Mouse (Mus musculus) midbrain, embryonic 16.5 days (tissue): ENCODE measurements at regions not wholly inside any gene's neighbourhood (a gene's known extent, or its start where the extent isn't known, plus 50 kb on each side); places are given as distances from the start of the nearest gene placed in this dataset.

ENCODE experiments used
- ATAC-seq: fragments of 200-750 bp; cut with Nextera tagmentation; 2 replicates; pipeline ENCODE4 v1.8.0; 2017; ENCODE audit warnings: moderate TSS enrichment
- H3K27ac ChIP-seq: fragments of 300-500 bp; sonication (generic); 2 replicates; pipeline ENCODE4 v1.5.1; 2014; ENCODE audit warnings: mild to moderate bottlenecking, low read length, mixed read lengths
- H3K27me3 ChIP-seq: fragments of 300-500 bp; sonication (generic); 2 replicates; pipeline ENCODE4 v1.6.1; 2014; ENCODE audit warnings: low read depth, low read length, mixed read lengths; ENCODE audit not compliant: control insufficient read depth, insufficient read depth
- H3K36me3 ChIP-seq: fragments of 300-500 bp; sonication (generic); 2 replicates; pipeline ENCODE4 v1.6.1; 2014; ENCODE audit warnings: mild to moderate bottlenecking, low read length, moderate library complexity, mixed read lengths; ENCODE audit not compliant: control insufficient read depth, insufficient read depth
- H3K4me1 ChIP-seq: fragments of 300-500 bp; sonication (generic); 2 replicates; pipeline ENCODE4 v1.6.1; 2014; ENCODE audit warnings: mild to moderate bottlenecking, low read length, mixed read lengths; ENCODE audit not compliant: control insufficient read depth, insufficient read depth
- H3K4me2 ChIP-seq: fragments of 300-500 bp; sonication (generic); 2 replicates; pipeline ENCODE4 v1.6.1; 2014; ENCODE audit warnings: mild to moderate bottlenecking, low read length, mixed read lengths
- H3K4me3 ChIP-seq: fragments of 300-500 bp; sonication (generic); 2 replicates; pipeline ENCODE4 v1.5.1; 2014; ENCODE audit warnings: low read depth, mild to moderate bottlenecking, low read length, moderate library complexity, mixed read lengths
- H3K9ac ChIP-seq: fragments of 300-500 bp; sonication (generic); 2 replicates; pipeline ENCODE4 v1.6.1; 2014; ENCODE audit warnings: low read depth, low read length, mixed read lengths
- H3K9me3 ChIP-seq: fragments of 300-500 bp; sonication (generic); replicated peaks from 2 replicates; pipeline ENCODE4 v1.6.1; 2014; ENCODE audit warnings: mild to moderate bottlenecking, low read length, mixed read lengths; ENCODE audit not compliant: control insufficient read depth, poor library complexity, severe bottlenecking
- whole genome bisulfite sequencing: fragments of 180-500 bp; shearing (Covaris S2); extraction: QIAGEN DNeasy Blood & Tissue Kit; methylation state at CpG from one replicate; pipeline ENCODE4 v1.1.7; 2014; 5-methylcytosine and 5-hydroxymethylcytosine counted together

GRCm38 (mm10) chr3:139867499-139867898 is 662.0 kb downstream of the Stpg2 start:
- Histone ChIP-seq H3K36me3 (no peaks in the 10 kb centered on the region), H3K9me3 (no peaks in the 10 kb centered on the region), H3K9ac (no peak overlapping the region), H3K4me1 (no peaks in the 10 kb centered on the region), H3K27ac (no peak overlapping the region), H3K4me2 (no peak overlapping the region), H3K4me3 (no peak overlapping the region), H3K27me3 (no peaks in the 10 kb centered on the region)
- WGBS: 78% methylated on average over 3 of the region's 3 CpGs
- no peak for ATAC-seq

- Histone ChIP-seq H3K4me3 (no peak overlapping the region), H3K9me3 (0 out of 2 replicates have a peak, but pooled peaks cover 2% of the 10 kb centered on the region), H3K36me3 (no peaks in the 10 kb centered on the region), H3K27me3 (no peaks in the 10 kb centered on the region), H3K27ac (no peak overlapping the region), H3K4me2 (no peak overlapping the region), H3K9ac (no peak overlapping the region), H3K4me1 (no peaks in the 10 kb centered on the region)
- ATAC-seq: no peak
- 93% methylated on average over 3 of the region's 3 CpGs for WGBS
These were observed 664.3 kb downstream of the Stpg2 start for GRCm38 (mm10) chr3:139869779-139870178.

- no peaks in the 10 kb centered on the region for H3K9me3 ChIP-seq
- no peaks in the 10 kb centered on the region for H3K36me3 ChIP-seq
- 0 out of 2 replicates have a peak overlapping the region, but pooled peaks have one; percentile 40 for H3K27ac ChIP-seq
- no peak overlapping the region for H3K4me3 ChIP-seq
- no peak overlapping the region for H3K9ac ChIP-seq
- 22% methylated on average over 14 of the region's 14 CpGs for WGBS
- peak; percentile 91 for ATAC-seq
- 0 out of 2 replicates have a peak, but pooled peaks cover 2% of the 10 kb centered on the region for H3K4me1 ChIP-seq
- H3K4me2 ChIP-seq: peak overlapping the region; percentile 10; the same call in 1 of the 2 replicates
- H3K27me3 ChIP-seq: no peaks in the 10 kb centered on the region
These were observed 680.7 kb downstream of the Stpg2 start for GRCm38 (mm10) chr3:139885942-139886860.

- Histone ChIP-seq H3K4me2 (no peak overlapping the region), H3K4me1 (0 out of 2 replicates have a peak, but pooled peaks cover 2% of the 10 kb centered on the region), H3K27ac (no peak overlapping the region), H3K36me3 (no peaks in the 10 kb centered on the region), H3K27me3 (no peaks in the 10 kb centered on the region), H3K9me3 (no peaks in the 10 kb centered on the region), H3K9ac (no peak overlapping the region), H3K4me3 (no peak overlapping the region)
- ATAC-seq: no peak
- WGBS: 78% methylated on average over 5 of the region's 5 CpGs
These were observed 681.8 kb downstream of the Stpg2 start for GRCm38 (mm10) chr3:139887265-139887664.

GRCm38 (mm10) chr3:139888537-139888936 is 683.0 kb downstream of the Stpg2 start:
- H3K4me3 ChIP-seq: no peak overlapping the region
- WGBS: 81% methylated on average over 1 of the region's 1 CpGs

GRCm38 (mm10) chr3:139890186-139890585 is 684.7 kb downstream of the Stpg2 start:
- H3K9ac ChIP-seq: no peak overlapping the region

More at GRCm38 (mm10) chr3:139888537-139888936, 683.0 kb downstream of the Stpg2 start:
- Histone ChIP-seq H3K4me2 (no peak overlapping the region), H3K27me3 (no peaks in the 10 kb centered on the region), H3K4me1 (0 out of 2 replicates have a peak, but pooled peaks cover 2% of the 10 kb centered on the region), H3K27ac (no peak overlapping the region), H3K36me3 (no peaks in the 10 kb centered on the region), H3K9me3 (no peaks in the 10 kb centered on the region), H3K9ac (no peak overlapping the region)
- no peak for ATAC-seq

GRCm38 (mm10) chr3:139897894-139898293 is 692.4 kb downstream of the Stpg2 start:
- H3K36me3 ChIP-seq: no peaks in the 10 kb centered on the region
- 89% methylated on average over 5 of the region's 5 CpGs for WGBS
- no peak overlapping the region for H3K4me3 ChIP-seq
- no peak overlapping the region for H3K9ac ChIP-seq
- H3K27me3 ChIP-seq: no peaks in the 10 kb centered on the region
- H3K4me2 ChIP-seq: no peak overlapping the region
- H3K4me1 ChIP-seq: no peaks in the 10 kb centered on the region
- H3K27ac ChIP-seq: no peak overlapping the region
- no peaks in the 10 kb centered on the region for H3K9me3 ChIP-seq
- no peak for ATAC-seq

More at GRCm38 (mm10) chr3:139890186-139890585, 684.7 kb downstream of the Stpg2 start:
- Histone ChIP-seq H3K9me3 (no peaks in the 10 kb centered on the region), H3K4me1 (0 out of 2 replicates have a peak, but pooled peaks cover 2% of the 10 kb centered on the region), H3K27me3 (no peaks in the 10 kb centered on the region), H3K4me2 (no peak overlapping the region), H3K4me3 (no peak overlapping the region), H3K36me3 (no peaks in the 10 kb centered on the region), H3K27ac (no peak overlapping the region)
- ATAC-seq: no peak
- WGBS: 69% methylated on average over 2 of the region's 2 CpGs

GRCm38 (mm10) chr3:139899213-139899612 is 693.7 kb downstream of the Stpg2 start:
- 15% methylated on average over 5 of the region's 5 CpGs for WGBS
- Histone ChIP-seq H3K27ac (no peak overlapping the region), H3K4me3 (no peak overlapping the region), H3K4me1 (no peaks in the 10 kb centered on the region), H3K9me3 (no peaks in the 10 kb centered on the region), H3K27me3 (no peaks in the 10 kb centered on the region), H3K9ac (no peak overlapping the region), H3K4me2 (no peak overlapping the region), H3K36me3 (no peaks in the 10 kb centered on the region)
- no peak for ATAC-seq

- Histone ChIP-seq H3K4me3 (no peak overlapping the region), H3K27me3 (no peaks in the 10 kb centered on the region), H3K4me2 (no peak overlapping the region), H3K9ac (no peak overlapping the region), H3K27ac (no peak overlapping the region), H3K36me3 (no peaks in the 10 kb centered on the region), H3K9me3 (no peaks in the 10 kb centered on the region), H3K4me1 (no peaks in the 10 kb centered on the region)
- WGBS: 63% methylated on average over 2 of the region's 2 CpGs
- no peak for ATAC-seq
These were observed 708.3 kb downstream of the Stpg2 start for GRCm38 (mm10) chr3:139913639-139914330.
